Mouse (Mus musculus) midbrain, postnatal 0 days (tissue): ENCODE data around the gene Cacna1c. TPM values are rescaled to one million over a fixed set of nuclear protein-coding genes. Genes with fewer than 3 reads are reported as not detected.

Experiments
- ATAC-seq: fragments of 200-750 bp; cut with Nextera tagmentation; 2 replicates; pipeline ENCODE4 v1.8.0; 2017; ENCODE audit warnings: moderate number of reproducible peaks, mild to moderate bottlenecking, moderate TSS enrichment, moderate library complexity; ENCODE audit not compliant: low FRiP score
- DNase-seq: peaks from one replicate; pipeline ENCODE4 v3.0.0-alpha.2; 2015; ENCODE audit warnings: low spot score
- H3K27ac ChIP-seq: fragments of 300-500 bp; sonication (generic); 2 replicates; pipeline ENCODE4 v1.5.1; 2014; ENCODE audit warnings: low read depth, mild to moderate bottlenecking, low read length, mixed read lengths
- H3K27me3 ChIP-seq: fragments of 300-500 bp; sonication (generic); 2 replicates; pipeline ENCODE4 v1.6.1; 2014; ENCODE audit warnings: low read length, control low read depth, mixed read lengths; ENCODE audit not compliant: insufficient read depth
- H3K36me3 ChIP-seq: fragments of 300-500 bp; sonication (generic); 2 replicates; pipeline ENCODE4 v1.6.1; 2014; ENCODE audit warnings: low read length, control low read depth, mixed read lengths; ENCODE audit not compliant: insufficient read depth
- H3K4me1 ChIP-seq: fragments of 300-500 bp; sonication (generic); 2 replicates; pipeline ENCODE4 v1.6.1; 2014; ENCODE audit warnings: mild to moderate bottlenecking, control low read depth, antibody characterized with exemption, low read length, mixed read lengths; ENCODE audit not compliant: insufficient read depth
- H3K4me2 ChIP-seq: fragments of 300-500 bp; sonication (generic); 2 replicates; pipeline ENCODE4 v1.6.1; 2014; ENCODE audit warnings: low read depth, mild to moderate bottlenecking, low read length, mixed read lengths; ENCODE audit not compliant: poor library complexity, severe bottlenecking
- H3K4me3 ChIP-seq: fragments of 300-500 bp; sonication (generic); 2 replicates; pipeline ENCODE4 v1.5.1; 2014; ENCODE audit warnings: low read depth, mild to moderate bottlenecking, low read length, moderate library complexity
- H3K9ac ChIP-seq: fragments of 300-500 bp; sonication (generic); replicated peaks from 2 replicates; pipeline ENCODE4 v1.6.1; 2014; ENCODE audit warnings: mild to moderate bottlenecking, low read length, moderate library complexity, mixed read lengths; ENCODE audit not compliant: poor library complexity, severe bottlenecking
- H3K9me3 ChIP-seq: fragments of 300-500 bp; sonication (generic); 2 replicates; pipeline ENCODE4 v1.6.1; 2016; ENCODE audit warnings: low read length, control low read depth
- CTCF ChIP-seq: IDR thresholded peaks from 2 replicates; pipeline ENCODE4 v1.5.1; 2016; ENCODE audit warnings: antibody characterized with exemption, mild to moderate bottlenecking
- WGBS: fragments of 180-500 bp; shearing (Covaris S2); extraction: QIAGEN DNeasy Blood & Tissue Kit; methylation state at CpG from one replicate; pipeline ENCODE4 v1.1.7; 2014; 5-methylcytosine and 5-hydroxymethylcytosine counted together
- polyA plus RNA-seq: library from polyadenylated mRNA; unstranded; fragments of >200 nt; fragmentation: Nextera tagmentation; extraction: Ambion mirVana; gene quantifications from 2 replicates; pipeline ENCODE4 v1.2.1, GENCODE M21; 2015
- total RNA-seq: library from RNA; depleted of rRNA; stranded (reverse); fragments of >200 nt; gene quantifications from 2 replicates; pipeline ENCODE4 v1.2.3, GENCODE M21; 2014

The Cacna1c gene
- total and polyA plus RNA-seq, 2 experiments from 2014 or later, result 4.9 to 33.9 TPM

- no peak overlapping the region for H3K9ac ChIP-seq
- DNase-seq, result peak; percentile 70
- H3K4me2 ChIP-seq, result no peak overlapping the region
- no peak for TF ChIP-seq CTCF
- peaks cover 13% of the 10 kb centered on the region for H3K36me3 ChIP-seq
- no peak overlapping the region for H3K4me3 ChIP-seq
- WGBS, result 56% methylated on average over 4 of the region's 4 CpGs
- no peak overlapping the region for H3K27ac ChIP-seq
- no peaks in the 10 kb centered on the region for H3K9me3 ChIP-seq
- H3K4me1 ChIP-seq, result no peaks in the 10 kb centered on the region
- no peak for ATAC-seq
- no peaks in the 10 kb centered on the region for H3K27me3 ChIP-seq
These were observed 489.2 kb downstream of the Cacna1c start for GRCm38 (mm10) chr6:118707066-118707465.

GRCm38 (mm10) chr6:118705840-118706239 lies 490.4 kb downstream of the Cacna1c start:
- DNase-seq, result peak; percentile 31
- Histone ChIP-seq H3K9ac (no peak overlapping the region), H3K9me3 (no peaks in the 10 kb centered on the region), H3K4me1 (no peaks in the 10 kb centered on the region), H3K36me3 (peaks cover 6% of the 10 kb centered on the region), H3K4me3 (no peak overlapping the region), H3K27me3 (no peaks in the 10 kb centered on the region), H3K4me2 (no peak overlapping the region), H3K27ac (no peak overlapping the region)
- ATAC-seq, result no peak
- WGBS, result 83% methylated on average over 7 of the region's 7 CpGs
- no peak for TF ChIP-seq CTCF

GRCm38 (mm10) chr6:118694626-118695025 lies 501.6 kb downstream of the Cacna1c start:
- no peak for DNase-seq
- Histone ChIP-seq H3K4me3 (no peak overlapping the region), H3K27ac (no peak overlapping the region), H3K27me3 (no peaks in the 10 kb centered on the region), H3K4me2 (no peak overlapping the region), H3K36me3 (peaks cover 10% of the 10 kb centered on the region; the same call in 1 of the 2 replicates), H3K4me1 (no peaks in the 10 kb centered on the region), H3K9ac (no peak overlapping the region), H3K9me3 (no peaks in the 10 kb centered on the region)
- 79% methylated on average over 4 of the region's 4 CpGs for WGBS
- no peak for TF ChIP-seq CTCF
- ATAC-seq, result no peak

GRCm38 (mm10) chr6:118689447-118689846 lies 506.8 kb downstream of the Cacna1c start:
- no peaks in the 10 kb centered on the region for H3K9me3 ChIP-seq
- no peaks in the 10 kb centered on the region for H3K27me3 ChIP-seq
- WGBS, result 89% methylated on average over 3 of the region's 3 CpGs
- DNase-seq (no peak), ATAC-seq (no peak)
- no peak overlapping the region for H3K4me3 ChIP-seq
- no peaks in the 10 kb centered on the region for H3K4me1 ChIP-seq
- TF ChIP-seq CTCF, result no peak
- H3K27ac ChIP-seq, result no peak overlapping the region
- H3K36me3 ChIP-seq, result no peaks in the 10 kb centered on the region; the same call in 1 of the 2 replicates
- no peak overlapping the region for H3K9ac ChIP-seq
- no peak overlapping the region for H3K4me2 ChIP-seq

GRCm38 (mm10) chr6:118688856-118689255 lies 507.4 kb downstream of the Cacna1c start:
- no peak for ATAC-seq
- no peak for TF ChIP-seq CTCF
- Histone ChIP-seq H3K36me3 (peaks cover 1% of the 10 kb centered on the region), H3K4me2 (no peak overlapping the region), H3K4me1 (no peaks in the 10 kb centered on the region), H3K27ac (no peak overlapping the region), H3K9ac (no peak overlapping the region), H3K9me3 (no peaks in the 10 kb centered on the region), H3K27me3 (no peaks in the 10 kb centered on the region), H3K4me3 (no peak overlapping the region)
- 92% methylated on average over 5 of the region's 5 CpGs for WGBS
- no peak for DNase-seq

- H3K4me1 ChIP-seq, result no peaks in the 10 kb centered on the region
- ATAC-seq (no peak), DNase-seq (peak; percentile 62)
- no peaks in the 10 kb centered on the region for H3K27me3 ChIP-seq
- no peak for TF ChIP-seq CTCF
- H3K4me3 ChIP-seq, result no peak overlapping the region
- no peaks in the 10 kb centered on the region for H3K9me3 ChIP-seq
- H3K4me2 ChIP-seq, result no peak overlapping the region
- H3K9ac ChIP-seq, result no peak overlapping the region
- H3K36me3 ChIP-seq, result peaks cover 16% of the 10 kb centered on the region
- no peak overlapping the region for H3K27ac ChIP-seq
- WGBS, result 58% methylated on average over 6 of the region's 6 CpGs
These were observed 515.4 kb downstream of the Cacna1c start for GRCm38 (mm10) chr6:118680814-118681213.
